Mouse (Mus musculus) G1E (cell line): ENCODE measurements around the gene Stk39.

Experiments used
- CTCF ChIP-seq: IDR thresholded peaks from 2 replicates; pipeline ENCODE4 v1.5.1; 2012; ENCODE audit warnings: low read depth, low read length, inconsistent platforms, mixed read lengths
- TAL1 ChIP-seq: conservative IDR thresholded peaks from 2 replicates; pipeline ENCODE4 v1.6.1; 2012; ENCODE audit warnings: low read depth, low read length, inconsistent platforms, mixed read lengths

DNA sequence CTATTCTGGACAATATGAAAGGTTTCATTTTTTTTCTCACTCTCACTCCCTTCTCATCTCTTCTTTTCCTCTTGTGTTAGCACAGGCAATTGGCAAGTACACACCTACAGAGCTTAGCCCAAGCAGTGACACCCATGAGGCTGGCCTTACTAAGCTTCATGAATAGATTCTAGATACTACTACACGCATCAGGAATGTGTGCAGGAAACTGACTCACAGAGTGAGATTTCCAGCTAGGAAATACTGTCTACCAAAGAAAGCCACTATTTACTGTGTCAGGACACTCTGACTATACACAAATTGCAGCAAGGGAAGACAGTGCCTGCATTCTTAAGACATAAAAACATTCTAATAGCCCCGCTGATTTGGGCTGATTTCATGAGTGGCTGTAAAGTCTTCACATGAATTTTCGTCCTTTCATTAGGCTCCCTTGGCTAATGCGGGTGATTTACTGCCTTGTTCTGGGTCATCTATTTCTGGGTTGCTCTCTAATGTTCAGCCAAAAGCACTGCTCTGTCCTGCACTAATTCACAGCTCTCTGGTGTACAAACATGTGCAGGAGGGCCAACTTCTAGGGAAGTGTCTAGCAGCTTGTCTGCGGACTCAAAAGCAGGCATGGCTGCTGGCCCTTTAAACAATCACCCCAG lies 249.7 kb downstream of the Stk39 start:
- no peak for TF ChIP-seq CTCF
- TF ChIP-seq TAL1: no peak
